Mouse (Mus musculus) adipocyte (in vitro differentiated cells): ENCODE measurements around the gene Rgs3.
A peak's percentile ranks its signal among the peaks of the same experiment; 100 is the strongest.

Experiments
- DNase-seq: peaks from one replicate; pipeline ENCODE4 v3.0.0-alpha.2; 2016; ENCODE audit warnings: low spot score

Gene Rgs3

DNA sequence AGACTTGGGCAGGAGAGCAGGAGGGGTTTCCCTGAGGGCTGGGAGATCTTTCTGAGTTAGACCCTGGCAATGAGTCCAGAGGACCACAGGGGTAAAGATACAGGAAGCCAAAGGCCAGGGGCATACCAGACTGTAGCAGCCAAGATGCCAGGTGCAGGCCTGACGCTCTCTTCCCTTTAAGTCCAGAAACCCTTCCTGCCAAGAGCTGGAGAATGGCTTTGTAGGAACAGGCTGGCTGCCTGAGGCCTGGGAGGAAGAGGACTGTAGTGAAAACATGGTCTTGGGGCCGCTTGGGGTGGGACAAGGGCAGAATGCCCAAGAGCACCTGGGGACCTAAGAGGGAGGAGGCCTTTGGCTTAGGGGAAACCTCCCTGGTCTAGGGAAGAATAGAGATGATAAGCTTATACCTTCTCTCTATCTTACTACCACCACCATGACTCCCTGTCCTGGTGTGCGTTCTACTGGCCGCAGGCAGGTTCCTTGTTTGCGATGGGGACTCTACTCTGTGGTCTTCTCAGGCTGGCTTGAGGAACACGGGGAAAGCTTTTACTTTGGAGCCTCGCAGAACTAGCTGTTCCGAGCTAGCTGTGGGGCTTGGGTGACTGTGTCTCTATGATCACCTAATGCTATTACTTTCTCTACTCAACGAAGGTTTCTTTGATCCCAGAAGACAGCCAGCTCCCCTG is 46.4 kb downstream of the Rgs3 start:
- no peak for DNase-seq

DNA sequence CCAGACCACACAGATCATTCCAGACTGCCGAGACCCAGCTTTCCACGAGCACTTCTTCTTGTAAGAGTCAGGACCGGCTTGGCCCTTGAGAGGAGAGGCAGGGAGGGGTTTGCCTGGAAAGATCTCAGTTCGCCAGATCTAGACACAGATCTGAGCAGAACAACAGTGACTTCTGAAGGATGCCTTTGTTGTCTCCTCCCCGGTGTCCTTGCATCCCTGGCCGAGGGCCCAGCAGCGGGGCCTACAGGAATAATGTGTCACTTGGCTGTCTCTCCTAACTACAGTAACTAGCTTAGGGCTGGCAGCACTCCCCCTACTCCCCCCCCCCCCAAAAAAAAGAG is 46.9 kb downstream of the Rgs3 start:
- DNase-seq: no peak

DNA sequence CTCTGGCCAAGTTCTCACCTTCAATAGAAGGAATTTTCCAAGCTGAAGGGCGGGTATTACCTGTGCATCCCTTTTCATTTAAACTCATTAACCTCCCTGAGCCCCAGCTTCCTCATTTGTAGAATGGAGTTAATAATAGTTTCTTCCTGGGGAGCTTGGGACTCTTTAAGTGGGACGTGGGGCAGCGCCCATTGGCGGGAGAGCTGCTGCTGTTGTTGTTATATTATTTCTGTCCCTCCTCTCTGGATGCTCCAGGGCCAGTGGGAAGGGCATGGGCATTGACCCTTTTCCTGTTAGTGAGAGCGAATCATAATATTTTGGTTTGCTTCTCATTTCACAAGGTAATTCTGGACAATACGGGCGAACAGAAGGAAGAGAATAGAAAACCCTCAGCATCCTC is 47.3 kb downstream of the Rgs3 start:
- DNase-seq: no peak

DNA sequence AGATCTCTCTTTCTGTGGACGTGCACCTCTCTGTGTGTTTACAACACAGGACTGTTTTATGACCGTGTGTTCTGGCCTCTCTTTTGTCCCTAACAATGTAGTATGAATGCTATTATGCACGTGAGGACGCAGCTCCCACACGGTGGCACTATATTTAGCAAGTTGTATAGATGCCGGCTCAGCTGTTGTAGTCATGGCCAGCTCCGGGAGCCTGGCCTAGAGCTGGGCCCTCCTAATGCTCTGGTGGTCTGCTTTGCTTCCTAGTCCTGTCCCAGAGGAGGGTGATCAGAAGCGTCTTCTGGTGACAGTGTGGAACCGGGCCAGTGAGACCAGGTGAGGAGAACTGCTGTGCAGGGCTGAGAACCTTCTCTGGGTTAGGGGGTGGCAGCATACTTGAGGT is 47.7 kb downstream of the Rgs3 start:
- DNase-seq: no peak

DNA sequence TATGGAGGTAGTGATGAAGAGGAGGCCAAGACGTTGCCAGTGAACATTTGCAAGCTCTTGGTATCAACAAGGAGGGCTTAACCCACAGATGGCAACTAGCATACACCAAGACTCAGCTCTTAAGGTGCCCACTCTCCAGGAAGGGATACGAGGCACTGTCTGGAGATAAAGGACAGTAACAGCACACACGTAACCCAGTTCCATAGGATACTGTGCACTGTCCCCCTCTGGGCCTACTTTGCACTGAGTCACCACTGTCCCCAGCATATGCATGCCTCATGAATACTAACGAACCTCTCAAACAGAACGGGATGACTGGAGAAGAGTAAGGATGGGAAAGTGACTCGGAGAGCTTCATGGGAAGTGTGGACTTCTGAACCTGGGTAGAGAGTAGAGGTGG is 48.2 kb downstream of the Rgs3 start:
- no peak for DNase-seq

DNA sequence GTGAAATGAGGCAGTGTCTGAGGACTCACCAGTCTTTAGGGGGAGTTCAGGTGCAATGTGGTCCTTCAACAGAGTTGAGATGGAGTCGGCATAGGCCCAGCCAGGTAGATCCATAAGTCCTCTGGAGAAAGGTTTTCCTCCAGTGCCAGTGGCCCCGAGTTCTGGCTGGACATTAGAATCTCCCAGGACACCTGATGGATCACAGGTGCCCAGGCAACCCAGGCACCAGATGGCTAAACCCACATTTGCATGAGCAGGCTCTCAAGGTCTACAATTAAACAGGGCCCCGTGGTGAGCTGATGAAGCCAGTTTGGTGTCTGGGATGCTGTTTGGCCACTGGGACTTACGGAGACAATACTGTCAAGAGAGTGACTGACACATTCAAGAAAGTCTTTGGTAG is 49.7 kb downstream of the Rgs3 start:
- no peak for DNase-seq

DNA sequence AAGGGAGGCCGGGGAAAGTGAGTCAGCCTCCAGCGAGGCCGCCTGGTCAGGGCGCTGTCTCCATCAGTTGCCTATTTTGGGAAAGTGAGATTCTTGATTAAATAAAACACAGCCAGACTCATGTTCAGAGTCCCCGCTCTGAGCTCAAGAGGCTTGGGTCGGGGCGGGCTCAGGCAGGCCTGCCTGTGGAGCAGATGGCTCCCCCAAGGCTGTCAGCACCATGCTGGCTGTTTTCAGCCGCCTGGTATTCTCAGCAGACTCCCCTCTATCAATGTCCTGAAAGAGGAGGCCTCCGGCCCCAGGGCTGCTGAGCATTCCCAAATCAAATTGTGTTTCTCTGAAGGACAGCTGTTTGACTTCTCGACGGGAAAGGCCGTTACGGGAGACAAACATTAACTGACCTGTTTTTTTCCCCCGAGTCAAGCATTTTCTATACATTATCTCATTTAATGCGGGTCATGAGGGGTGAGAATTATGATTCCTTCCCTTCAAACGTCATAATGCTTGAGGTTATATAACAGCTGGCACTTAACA is 50.6 kb downstream of the Rgs3 start:
- no peak for DNase-seq

DNA sequence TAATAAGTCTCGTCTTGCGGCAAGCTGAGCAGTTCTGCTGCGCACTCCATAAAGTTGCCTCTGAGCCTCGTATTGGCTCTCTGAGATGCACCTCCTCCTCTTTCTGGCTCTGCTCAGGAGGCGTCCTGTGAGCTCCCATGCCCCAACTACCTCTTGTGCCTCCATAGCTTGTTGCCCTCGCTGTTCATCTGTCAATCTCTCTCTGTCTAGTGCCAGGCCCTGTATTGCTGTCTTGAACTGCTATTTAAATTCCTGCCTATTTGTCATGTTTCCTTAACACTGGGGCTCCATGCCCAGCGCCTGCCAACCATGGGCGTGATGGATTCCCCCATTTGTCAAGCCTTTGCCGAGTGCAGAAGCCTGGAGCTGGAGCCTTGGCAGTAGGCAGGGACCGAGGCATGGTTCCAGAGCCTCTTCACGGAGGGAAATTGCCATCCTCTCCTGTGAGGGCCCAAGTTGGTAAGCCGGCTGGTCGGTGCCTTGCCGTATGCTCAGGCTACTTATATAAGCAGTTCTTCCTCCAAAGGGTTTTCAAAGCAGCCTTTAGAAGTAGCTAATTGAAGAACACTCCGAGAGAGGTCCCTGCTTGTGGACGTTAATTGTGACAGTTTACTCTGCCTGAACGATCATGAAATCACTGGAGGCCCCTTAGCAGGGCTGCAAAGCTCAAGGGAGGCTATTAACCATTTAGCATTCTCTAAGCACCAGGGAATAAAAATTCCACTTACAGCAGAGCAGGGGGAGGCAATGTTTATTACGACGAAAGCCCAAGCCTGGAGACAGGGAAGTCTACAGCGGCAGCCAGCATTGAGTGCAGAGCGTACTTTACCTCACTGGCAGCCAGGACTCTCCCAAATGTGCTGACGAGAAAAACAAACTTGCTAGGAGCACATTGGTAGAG is 53.2 kb downstream of the Rgs3 start:
- peak; percentile 68 for DNase-seq

DNA sequence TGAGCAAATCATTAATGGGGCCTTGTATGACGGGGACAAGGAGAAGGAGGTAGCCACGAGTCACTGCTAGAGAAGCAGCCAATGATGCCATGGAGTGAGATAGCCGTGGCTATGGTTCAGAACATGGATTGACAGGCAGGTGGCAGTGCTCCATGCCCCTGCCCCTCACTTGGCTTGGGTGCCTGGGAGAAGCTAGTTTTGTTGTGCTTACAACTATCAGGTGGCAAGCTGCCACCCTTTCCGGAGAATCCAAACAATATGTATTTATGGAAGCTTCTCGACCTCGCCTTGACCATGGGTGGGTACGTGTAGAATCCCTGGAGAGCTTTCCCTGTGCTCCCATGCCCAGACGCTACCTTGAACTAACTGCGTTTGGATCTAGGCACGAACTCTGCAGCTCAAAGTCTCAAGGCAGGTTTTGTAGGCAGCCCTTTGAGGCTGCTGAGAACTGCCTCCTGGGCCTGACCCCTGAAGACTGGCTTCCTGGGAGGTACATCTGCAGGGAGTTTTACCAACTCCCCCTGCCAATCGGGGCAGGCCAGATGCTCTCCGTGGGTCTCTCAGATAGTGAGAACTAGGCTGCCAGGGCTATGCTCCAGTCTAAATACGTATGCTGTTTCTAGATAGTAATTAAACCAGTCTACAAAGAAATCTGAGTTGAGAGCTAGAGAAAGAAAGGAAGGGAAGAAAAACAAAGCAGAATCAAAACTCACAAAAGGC is 54.2 kb downstream of the Rgs3 start:
- peak; percentile 81 for DNase-seq

DNA sequence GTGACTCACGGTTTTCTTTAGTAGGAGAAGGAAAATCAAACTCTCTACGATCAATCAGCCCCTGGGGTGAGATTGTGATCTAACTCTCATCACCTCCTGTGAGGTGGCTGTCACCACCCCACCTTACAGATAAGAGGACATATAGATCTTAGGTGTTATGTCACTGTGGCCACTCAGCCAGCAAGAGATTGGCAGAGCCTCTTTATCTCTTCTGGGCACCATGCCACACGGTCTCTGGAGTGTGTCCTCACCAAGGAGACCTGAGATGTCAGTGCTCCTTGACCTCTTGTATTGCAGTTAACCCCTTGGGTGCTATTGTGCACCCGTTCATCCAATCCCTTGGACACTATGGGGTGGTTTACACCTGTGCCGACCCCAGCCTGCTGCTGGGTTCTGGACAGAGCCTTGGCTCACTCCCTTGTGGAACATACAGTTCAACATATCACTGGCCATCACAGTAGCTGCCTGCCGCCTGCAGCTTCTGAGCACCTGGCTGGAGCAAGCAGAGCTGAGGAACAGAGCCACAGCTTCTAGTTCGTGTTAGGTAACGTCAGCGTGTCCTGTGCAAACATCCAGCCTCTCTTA is 58.3 kb downstream of the Rgs3 start:
- DNase-seq: no peak

DNA sequence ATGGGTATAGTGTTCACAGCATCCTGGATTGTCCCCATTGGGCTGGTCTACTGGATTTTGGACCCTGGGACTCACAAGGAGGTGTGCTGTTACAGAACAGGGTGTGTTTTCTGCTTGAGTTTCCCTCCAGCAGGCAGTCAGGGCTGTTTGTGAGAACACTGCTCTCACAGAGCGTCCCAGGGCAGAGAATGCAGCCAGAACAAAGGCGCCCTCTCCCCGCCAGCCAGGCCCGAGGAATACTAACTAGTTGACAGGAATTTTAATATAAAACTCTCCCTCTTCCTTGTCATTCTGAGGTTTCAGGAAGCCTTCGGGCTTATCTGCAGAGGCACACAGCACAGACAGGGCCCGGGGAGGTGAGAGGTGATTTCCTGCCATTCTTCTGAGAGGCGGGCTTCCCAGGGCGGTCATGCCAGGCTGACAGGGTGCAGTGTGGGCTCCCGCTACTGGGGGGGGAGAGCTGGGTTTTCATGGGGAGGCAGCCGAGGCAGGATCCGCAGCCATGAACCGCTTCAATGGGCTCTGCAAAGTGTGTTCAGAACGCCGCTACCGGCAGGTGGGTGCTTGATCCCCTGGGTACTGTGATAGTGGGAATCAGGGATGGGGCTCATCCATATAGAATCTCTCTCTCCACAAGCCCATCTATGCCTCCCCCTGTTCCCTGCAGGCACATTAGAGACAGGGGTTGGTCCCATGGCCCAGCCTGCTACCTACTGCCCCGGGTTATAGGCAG is 59.8 kb downstream of the Rgs3 start:
- no peak for DNase-seq

DNA sequence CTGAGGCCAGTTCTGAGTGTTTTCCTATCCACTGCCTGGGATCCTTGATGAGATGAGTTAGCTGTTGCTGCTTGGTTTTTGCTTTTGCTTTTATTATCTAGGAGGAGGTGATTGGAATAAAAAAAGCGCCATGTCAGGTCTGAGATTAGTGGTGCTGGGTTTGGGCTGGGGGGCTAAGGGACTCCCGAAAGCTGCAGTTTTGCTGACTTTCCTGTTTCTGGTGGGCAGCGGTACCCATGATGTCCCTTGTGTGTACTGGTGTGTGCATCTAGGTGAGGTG is 60.3 kb downstream of the Rgs3 start:
- DNase-seq: no peak

DNA sequence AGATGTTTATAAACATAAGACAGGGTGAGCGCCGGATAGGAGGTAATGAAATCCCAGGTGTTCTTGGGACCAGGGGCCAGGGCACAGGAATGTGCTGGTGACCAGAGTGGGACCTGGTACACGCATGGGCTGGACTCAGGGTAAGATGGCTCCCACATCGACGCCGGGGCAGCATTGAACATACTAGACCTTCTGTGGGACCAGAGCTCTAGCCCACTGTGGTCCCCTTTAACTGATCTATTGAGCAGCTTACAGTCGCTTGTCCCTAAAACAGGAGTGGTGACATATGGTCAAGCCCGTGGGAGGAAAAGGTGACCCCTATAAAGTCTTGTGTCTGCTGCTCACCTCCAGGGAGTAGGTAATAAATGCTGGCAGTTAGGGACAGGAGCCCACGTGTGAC is 61.5 kb downstream of the Rgs3 start:
- DNase-seq: no peak

DNA sequence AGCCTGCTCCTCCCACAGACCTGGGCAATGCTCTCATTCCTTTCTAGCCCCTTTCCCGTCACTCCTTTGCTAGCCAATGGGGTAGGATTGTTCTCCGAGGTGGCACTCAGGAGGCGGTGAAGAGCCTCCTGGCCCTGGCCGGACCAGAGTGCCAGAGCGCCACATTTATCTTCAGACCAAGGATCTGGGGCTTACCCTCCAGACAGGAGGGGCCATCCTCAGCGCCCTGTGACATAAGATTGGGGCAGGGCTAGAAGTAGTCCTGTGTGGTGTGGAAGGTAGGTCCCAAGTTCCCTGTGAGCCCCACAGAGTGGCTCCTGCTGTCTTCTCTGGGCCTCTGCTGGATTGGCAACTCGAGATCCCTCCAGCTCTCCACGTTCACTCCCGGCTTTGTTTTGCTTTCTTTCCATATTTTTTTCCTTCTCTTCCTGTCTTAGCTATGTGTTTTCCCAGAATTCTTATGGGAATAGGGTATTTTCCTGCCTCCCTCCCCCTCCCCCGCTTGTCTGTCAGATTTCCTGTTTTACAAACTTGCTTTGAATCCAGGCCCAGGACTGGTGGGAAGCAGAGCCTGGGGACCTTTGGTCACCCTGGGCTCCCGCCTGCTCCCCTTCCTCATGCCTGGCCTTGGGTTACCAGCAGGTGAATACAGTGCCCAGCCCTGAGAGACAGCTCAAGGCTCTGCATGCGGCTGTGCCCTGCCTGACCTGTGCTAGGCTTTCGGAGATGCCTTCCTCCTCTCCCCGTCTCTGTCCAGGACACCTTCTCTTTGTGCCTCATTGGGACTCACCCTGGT is 62.4 kb downstream of the Rgs3 start:
- peak; percentile 9 for DNase-seq

DNA sequence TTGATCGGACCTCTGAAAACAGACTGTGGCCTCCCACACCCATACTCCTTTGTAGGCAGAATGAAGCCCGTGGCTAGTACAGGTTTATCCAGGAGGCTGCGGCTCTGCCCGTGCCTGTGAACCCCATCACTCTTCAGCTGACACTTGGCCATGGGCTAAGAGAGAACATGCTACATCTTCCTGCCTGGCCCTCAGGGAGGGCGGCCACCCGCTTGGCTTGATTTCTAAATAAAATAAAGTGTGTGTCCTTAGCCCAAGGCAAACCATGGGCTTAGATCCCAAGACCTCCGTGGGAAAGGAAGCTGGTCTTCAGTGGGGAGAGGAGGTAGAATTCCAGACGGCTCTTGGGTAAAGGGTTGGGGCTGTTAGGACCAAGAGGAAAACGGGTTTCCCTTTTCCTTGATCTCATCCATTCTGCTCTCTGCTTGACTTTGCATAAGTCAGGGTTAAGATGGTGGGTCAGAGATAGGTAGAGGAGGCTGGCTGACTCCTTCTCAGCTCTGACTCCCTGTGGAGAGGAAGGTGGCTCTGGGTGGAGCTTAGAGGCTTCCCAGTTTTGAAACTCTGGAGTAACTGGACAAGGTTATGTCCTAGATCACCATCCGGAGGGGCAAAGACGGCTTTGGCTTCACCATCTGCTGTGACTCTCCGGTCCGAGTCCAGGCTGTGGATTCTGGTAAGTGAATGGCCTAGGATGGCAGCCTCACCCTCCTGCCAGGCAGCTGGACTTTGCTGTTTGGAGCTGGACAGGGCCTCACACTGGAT is 63.8 kb downstream of the Rgs3 start:
- DNase-seq: no peak

DNA sequence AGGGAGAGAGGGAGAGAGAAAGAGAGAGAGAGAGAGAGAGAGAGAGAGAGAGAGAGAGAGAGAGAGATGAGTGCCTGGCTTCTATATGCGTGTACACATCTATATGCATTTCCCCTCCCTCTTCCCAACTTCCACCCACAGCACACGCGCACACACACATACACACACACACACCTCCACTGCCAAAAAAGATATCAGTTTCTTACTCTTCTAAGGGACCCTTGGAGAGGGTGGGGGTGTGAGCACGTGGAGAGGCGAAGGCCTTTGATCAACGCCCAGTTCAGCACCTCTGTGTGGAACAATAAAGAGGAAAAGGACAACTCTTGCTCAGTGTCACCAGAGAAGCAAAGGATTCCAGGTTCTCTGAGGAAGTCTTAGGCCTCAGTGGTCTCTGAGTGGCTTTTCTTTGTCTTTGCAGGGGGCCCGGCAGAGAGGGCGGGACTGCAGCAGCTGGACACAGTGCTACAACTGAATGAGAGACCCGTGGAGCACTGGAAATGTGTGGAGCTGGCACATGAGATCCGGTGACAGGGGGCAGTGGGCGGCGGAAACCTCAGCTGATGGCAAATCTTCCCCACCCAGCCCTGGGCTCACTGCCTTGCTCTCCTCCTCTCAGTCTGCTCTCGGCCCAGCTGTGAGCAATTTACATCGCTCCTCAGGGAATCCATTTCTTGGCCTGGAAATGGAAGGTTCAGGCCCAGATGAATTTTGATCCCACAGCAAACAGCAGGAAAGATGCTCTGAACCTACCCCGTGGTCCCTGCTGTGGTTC is 65.2 kb downstream of the Rgs3 start:
- DNase-seq: no peak

DNA sequence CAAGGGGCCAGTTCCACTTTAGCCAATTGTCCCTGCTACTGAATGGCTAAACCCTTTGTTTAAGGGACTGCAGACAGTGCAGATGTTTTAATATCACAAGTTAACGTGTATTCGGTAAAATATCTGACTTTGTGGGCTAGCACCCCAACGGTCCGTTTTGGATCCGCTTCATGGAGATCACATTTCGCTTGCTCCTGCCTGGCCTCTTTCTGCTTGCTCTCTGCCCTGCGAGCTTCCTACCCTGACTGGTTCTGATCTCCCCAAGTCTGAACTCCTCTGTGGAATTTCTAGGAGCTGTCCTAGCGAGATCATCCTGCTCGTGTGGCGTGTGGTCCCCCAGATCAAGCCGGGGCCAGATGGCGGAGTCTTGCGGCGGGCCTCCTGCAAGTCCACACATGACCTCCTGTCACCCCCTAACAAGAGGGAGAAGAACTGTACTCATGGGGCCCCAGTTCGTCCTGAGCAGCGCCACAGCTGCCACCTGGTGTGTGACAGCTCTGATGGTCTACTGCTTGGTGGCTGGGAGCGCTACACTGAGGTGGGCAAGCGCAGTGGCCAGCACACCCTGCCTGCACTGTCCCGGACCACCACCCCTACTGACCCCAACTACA is 65.9 kb downstream of the Rgs3 start:
- no peak for DNase-seq

DNA sequence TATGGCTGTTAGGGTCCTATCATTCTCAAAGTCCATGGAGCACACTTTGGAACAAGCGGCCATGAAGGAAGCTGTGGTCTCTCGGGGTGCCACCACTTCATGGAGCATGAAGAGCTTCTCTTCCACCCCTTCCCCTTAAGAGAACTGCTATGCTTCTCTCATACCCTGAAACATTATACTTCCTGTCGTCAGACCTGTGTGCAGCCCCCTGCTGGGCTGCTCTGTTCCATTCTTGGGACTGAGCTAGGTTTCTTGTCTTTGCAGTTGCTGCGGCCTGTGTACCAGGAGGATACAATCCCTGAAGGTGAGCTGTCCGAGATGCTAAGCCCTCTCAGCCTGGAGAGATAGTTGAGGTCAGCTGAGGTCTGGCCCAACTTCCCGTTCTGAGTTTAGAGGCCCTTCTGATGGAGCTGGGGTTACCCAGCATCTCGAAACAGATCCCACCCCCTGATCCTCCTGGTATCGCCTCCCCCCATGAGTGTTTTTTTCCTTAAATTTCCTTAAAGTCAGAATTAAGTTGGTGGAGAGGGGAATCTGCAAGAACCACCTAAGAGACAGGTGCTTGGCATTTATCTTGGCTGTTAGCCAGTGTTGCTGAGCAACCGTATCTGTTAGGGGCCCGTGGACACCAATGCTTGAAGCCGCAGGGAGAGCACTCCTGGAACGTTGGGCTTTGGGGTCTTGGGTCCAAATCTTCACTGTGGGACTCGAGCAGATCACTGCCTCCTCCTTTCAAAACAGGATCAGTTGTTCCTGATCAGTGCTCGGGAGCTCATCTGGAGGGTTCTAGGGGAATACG is 66.8 kb downstream of the Rgs3 start:
- DNase-seq: no peak
